Mouse (Mus musculus) mouse embryonic stem cell (cell line): ENCODE measurements around the gene Slc23a2.

Experiments
- in situ Hi-C, 2 experiments: fragments of 300-500 bp; cut with MboI; formaldehyde crosslinking; loops; 1 replicate in 1 of 2; 3 replicates in 1 of 2; pipeline ENCODE4 v1.14.3; 2019 to 2020; ENCODE audit warnings: low sequenced_read_pairs in 2 of 2, low pct_unique_long_range_greater_than_20kb in 1 of 2, mixed read lengths in 1 of 2; ENCODE audit not compliant: unreplicated experiment in 1 of 2

Gene Slc23a2

DNA sequence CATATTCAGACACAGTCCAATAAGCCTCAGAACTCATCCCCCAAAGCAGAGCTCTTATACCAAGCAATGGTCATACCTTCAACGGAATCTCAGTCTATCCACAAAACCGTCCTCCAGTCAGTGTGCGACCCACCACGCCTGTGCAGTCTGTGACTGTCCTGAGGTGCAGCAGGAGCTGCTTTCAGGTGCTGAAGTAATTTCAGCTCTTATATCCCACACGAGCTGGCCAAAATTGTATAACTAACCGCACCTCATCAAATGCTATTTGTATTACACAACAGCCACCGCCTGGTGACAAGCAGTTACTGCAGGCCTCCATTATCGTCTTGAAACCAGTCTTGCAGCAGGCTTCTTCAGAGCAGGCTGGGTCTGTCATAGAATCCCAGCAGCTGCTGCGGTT, 33.6 kb downstream of the Slc23a2 start:
- in situ Hi-C loops, result loop anchor here in 1 of 2 experiments (10.0 kb wide), 1 partner anchor 286 kb away; no protein-coding TSS in a partner anchor

DNA sequence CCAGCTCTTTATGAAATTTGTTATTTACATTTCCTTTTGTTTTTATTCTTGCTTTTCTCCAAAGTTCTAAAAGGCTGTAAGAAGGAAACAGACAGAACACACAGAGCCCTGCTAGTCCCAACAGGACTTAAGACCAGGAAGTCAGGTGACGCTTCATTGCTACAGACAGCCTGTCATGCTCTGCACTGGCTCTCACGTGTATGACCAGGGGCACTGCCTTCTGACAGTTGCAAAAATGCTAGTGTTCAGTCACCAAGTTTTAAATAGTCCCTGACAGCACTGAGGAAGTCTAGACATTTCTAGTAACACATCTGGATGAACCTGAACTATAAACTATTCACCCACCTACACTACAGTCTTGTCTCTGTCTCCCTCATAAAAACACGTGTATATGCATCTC, 34.2 kb downstream of the Slc23a2 start:
- in situ Hi-C loops, result loop anchor here in 1 of 2 experiments (10.0 kb wide), 1 partner anchor 286 kb away; no protein-coding TSS in a partner anchor

DNA sequence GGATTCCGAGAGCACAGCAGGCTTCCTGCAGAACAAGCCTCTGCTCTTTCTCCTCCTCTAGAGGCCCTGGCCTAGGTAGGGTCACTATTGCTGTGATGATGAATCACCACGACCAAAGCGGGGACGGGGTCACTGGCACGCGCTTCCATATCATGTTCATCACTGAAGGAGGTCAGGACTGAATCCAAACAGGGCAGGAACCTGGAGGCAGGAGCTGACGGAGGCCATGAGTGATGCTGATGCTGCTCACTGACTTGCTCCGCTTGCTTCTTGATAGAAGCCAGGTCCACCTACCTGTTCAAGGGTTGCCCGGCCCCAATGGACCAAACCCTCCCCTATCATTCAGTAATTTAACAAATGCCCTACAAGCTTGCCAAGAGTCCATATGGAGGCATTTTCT, 35.9 kb downstream of the Slc23a2 start:
- in situ Hi-C loops, result no loop called here

DNA sequence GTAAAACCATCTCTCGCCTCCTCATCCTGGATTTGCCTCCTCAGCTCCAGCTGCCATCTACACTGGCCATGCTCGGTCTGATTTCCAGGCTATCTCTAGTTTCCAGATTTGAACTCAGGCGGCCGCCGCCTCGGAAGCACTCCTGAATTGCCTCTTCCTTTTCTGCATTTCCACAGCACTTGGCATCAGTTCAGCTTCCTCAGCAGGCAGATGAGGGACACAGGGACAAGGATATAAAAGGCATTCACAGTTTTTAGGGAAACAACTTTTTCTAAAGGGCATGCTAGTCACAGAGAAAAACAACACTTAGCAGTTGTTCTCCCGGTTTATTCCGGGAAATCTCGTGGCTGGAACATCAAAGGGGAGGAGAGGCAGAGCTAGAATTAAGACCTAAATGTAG, 37.3 kb downstream of the Slc23a2 start:
- in situ Hi-C loops, result no loop called here

DNA sequence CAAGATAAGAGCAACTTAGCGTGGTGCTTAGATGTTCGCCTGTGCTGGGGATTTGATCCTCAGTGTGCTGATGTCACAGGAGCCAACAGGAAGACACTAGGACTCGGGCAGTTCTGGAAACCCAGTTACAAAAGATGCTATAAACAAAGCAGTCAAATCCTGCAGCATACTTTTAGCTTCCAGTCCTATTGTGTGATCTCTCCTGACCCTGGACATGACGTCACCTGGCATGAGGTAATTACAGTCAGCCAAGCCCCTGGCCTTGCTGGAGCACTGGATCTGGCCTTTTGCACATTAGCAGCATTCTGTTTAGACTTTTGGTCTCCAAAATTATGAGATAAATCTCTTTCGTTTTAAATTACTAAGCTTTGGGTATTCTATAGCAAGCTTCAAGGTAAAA, 38.8 kb downstream of the Slc23a2 start:
- in situ Hi-C loops, result no loop called here

DNA sequence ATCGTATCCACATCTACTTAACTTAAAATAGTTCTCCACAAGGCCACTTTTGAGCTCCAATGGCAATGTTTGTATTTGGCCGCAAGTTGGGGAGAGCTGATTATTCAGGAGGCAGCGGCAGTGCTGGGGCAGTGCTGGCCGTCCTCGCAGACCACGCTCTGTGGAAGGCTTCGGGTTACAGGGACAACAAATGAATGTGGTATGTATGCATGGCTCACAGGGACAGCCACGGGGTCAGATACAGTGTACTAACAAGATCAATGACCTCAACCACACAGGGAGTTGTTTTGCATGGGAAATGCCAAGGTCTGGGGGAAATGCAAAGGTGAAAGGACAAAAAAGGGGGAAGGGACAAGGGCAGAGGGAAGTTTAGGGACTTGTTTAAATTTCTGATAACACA, 41.6 kb downstream of the Slc23a2 start:
- in situ Hi-C loops, result no loop called here

DNA sequence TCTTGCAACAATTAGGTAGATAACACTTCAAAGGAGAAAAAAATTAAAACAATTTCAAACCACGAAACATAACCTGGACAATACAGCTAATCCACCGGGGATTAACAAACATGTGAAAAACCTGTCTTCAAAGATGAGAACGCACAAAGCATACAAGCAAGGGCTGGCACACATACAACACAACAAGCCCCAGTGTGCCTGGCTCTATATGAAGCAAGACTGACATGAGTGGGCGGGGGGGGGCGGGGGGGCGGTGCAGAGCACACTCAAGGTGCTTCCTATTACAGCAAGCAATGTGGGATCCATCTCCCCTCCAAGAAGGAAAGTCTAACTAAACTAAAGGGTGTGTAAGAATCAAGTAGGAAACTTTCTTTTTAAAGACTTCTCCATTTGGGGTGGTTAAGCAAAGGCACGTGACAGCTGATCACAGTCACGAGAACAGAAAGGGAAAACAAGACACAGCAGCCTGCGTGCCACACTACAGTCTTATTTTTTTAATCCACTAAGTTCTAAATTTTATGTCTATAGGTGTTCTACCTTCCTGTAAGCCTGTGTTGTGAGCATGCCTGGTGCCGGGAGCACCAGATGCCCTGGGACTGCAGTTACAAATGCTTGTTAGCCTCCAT, 42.3 kb downstream of the Slc23a2 start:
- in situ Hi-C loops, result no loop called here

DNA sequence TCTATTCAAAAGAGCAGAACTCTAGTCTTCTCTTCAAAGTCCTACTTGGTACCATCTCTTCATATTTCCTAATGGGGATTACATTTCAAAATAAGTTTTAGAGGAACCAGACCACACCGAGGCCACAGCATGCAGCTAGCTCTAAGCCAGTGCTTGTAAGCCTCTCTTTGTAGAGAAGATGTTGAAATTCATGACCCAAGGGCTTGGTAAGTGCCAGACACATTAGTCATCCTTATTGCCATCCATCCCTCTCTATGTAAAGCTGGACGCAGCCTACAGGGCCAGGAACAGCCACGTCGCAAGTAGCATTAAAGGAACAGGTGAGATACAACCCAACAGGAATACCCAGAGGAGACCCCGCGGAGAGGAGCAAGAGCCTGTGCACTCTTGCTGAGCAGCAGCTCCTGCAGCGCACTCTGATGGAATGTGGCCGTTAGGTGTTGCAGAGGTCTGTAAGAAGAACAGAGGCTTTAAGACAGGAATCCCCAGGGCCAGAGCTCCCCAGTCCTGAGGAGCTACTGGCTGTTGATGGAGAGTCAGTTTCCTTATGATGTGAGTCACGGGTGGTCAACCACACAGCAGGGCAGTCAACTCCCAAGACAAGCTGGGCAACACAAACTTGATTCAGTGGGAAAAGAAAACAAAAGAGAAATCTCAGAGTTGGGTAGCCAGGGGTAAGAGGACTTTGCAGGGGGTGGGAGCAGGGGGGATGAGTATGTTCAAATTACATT, 45.8 kb downstream of the Slc23a2 start:
- in situ Hi-C loops, result no loop called here

DNA sequence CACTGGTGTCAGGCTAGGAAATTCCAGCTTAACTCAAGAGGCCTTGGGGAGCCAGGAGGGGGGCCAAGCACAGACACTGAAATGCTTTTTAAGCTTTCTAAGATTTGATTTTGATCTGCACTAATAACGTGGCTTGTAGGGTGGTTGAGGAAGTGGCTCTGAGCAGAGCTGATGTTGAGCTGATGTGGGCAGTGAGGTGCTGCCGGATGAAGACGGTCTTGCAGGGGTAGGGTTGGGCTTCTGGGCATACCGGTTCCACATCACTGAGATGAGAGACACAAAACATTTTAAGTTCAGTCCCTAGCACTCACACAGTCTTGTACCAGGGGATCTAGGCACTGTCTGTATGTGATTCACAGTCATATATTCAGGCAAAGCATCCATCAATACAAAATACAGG, 46.5 kb downstream of the Slc23a2 start:
- in situ Hi-C loops, result no loop called here

DNA sequence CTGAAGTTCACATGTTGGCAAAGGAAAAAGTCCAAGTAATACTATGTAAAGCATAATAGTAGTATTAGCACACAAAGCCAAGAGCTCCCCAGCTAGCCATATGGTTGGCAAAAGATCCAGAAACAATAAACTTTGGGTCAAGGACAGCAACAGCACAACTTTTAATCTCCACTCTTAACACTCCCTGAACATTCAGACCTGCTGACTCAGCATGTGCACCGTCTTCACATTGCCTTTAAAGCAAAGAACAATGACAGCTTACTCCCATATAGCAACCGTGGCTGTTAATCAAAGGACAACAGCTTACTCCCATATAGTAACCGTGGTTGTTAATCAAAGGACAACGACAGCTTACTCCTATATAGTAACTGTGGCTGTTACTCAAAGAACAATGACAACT, 48.3 kb downstream of the Slc23a2 start:
- in situ Hi-C loops, result no loop called here

DNA sequence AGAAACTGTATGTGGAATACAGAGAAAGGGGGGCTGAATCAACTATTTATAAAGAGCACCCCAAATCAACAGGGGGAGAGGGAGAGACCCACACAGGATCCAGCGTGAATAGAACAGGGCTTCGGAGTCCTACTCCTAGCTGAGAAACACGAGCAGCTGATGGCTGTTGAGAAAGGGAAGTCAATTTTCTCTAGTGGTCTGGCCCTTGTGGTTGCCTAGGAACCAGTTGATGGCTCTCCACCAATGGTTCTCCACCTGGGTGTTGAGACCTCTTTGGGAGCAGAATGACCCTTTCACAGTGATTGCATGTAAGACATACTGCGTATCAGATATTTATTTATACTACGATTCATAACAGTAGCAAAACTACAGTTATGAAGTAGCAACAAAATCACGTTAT, 49.1 kb downstream of the Slc23a2 start:
- in situ Hi-C loops, result no loop called here

DNA sequence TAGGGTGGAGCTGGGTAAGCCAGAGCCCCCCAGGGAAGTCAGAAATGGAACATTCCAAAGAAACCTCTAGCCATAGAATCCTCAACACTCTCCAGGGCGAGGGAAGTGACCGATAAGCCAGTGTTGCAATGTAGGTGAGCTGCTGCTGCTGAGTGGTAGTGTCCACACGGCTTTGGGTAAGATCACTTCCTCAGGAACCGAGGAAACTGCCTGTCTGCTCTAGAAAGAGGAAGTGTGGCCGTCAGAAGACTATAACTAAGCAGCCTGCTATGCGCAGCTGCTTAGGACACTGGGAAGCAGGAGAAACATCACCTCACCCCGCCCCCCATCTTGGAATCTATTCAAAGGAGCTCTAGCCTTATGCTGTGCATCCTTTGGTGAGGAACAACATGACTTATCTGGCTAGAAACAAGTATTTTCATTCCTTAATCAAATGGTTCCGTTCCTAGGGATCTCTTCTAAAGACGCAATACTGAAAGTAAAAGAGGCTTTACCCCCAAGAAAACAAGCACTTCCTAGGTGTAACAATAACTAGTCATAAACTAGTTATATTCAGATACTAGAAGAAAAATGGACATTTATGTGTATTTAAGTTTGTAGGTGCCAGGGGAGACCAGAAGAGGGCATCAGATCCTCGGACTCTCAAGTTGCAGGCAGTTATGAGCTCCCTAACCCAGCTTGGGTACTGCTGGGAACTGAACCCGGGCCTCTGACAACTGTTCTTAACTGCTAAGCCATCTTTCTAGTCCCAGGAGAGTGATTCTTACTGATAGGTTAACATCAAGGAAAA, 50.3 kb downstream of the Slc23a2 start:
- in situ Hi-C loops, result no loop called here

DNA sequence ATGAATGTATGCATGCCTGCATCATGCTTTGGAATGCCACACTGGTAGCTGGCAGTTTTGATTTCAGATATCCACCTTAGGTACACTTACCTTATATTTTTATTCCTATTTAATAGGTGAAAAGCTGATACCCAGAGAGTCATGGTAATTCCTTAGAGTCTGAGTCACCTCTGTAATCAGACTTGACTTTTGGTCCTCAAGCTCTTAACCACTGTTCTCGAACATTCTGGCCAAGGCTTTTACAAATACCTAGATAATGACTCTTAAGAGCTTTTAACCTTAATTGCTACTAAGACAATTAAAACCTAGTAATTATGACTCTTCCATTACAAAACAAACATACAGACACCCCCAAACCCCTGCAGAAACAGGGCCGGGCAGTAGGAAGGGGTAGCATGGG, 51.2 kb downstream of the Slc23a2 start:
- in situ Hi-C loops, result no loop called here

DNA sequence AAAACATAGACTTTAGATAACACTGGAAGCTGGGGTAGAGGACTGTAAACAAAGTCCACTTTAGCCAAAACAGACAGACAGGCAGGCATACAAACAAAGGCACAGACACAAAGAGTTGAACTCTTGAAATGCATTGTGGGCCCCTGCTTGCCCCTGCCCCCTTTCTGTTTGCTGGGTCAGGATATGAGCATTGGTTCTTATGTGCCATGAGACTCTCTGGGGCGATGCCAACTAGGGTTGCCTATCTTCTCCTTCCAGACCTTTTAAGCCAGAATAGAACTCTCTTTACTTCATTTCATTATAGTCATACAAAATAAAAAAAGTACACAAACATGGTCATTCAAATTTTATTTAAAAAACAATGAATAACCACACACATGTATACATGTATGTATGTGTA, 51.6 kb downstream of the Slc23a2 start:
- in situ Hi-C loops, result no loop called here

DNA sequence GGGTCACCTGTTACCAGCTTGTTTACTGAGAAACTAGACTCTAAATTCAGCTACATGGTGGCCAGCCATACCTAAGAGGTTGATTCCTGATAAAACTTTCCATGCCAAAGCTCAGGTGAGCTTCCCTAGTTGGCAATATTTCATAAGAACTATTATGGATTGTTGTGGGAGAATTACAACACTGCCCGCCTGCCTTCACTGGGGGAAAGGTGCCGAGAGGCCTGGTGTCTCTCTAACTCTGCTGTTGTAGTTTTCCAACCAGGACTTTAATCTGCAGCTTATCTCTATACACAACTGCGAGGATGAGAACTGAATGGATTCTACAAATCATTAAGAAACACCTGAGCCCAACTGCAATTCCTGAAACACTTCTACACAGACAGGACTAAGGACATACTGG, 52.2 kb downstream of the Slc23a2 start:
- in situ Hi-C loops, result no loop called here

DNA sequence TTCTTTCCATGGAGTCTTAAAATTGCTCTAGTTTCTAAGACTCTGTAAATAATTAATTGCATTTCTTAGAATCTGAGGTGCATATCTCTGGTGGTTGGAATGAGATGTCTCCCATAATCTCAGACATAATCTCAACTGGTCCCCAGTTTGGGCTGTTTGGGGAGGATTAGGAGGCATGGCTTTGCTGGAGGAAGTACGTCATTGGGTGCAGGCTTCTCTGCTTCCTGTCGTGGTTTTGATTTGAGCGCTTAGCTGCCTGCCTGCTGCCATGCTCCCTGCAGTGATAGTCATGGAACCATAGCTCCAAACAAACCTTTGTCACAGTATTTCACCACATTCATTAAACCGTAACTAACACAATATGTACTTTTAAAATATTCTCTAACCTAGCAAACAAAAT, 53.2 kb downstream of the Slc23a2 start:
- in situ Hi-C loops, result no loop called here

DNA sequence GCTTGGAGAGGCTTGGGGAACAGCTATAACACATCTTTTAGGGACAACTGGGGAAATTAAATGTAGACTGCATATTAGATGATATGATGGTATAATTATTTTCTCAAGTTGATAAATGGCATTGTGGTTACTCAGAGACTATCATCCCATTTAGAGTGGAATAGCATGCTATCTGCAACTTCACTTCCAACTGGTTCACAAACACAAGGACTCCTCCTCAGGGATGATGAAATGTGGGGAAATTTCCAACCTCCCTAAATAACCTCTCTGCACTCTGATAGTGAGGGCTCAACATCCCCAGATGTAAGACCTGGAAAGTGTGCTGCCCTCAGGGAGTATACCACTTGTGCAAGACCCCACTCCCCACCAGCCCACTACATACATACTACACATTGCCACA, 60.1 kb downstream of the Slc23a2 start:
- in situ Hi-C loops, result no loop called here

DNA sequence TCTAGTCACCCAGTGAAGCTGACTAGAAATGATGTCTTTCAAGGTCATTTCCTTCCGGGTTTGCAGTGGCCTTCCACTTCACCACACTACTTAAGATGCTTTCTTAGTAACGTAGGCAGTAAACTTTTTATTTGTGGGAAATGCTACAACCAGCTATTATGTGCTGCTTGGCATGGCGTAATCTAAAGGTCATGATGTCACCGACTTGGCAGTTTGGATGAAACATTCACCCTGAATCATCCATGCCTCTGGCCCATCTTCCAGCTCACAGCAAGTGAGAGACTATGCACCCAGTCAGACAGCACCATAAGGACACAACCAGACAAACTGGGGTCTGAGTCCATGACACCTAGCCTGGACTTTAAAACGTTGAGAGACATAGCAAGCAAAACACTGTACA, 60.5 kb downstream of the Slc23a2 start:
- in situ Hi-C loops, result no loop called here

DNA sequence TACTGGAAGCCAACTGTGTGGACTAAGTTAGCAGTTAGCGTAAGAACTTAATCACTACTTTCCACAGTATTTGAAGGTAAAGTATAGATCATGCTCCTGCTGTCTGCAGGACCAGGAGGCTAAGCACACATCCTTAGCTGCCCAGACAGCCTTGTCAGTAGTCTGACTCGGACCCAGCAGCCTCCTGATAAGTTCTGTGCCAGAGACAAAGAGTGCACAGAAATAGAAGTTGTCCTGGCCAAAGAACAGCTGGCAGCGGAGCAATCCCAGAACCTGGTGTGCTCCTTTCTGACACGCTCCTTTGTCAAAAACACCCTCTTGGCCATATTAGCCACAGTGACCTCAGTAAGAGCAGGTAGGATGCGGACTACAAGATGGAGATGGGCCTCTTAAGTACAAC, 65.8 kb downstream of the Slc23a2 start:
- in situ Hi-C loops, result no loop called here

DNA sequence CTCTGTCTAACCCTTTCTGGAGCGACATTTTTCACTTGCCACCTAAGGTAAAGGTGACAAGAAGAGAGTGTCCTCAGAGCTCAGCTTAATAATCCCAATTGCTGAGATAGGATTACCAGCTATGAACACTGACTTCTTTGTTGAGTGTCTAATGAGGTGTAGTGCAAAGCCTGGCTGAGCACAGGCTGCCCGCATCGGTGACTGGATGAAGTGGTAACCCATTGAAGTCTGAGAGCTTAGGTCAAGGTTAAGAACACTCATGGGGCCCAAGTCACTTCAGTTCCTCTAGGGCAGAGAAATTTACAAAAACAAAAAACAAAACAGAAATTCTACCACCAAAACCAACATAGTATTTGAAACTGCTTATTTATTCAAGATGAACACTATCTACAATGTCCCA, 71.9 kb downstream of the Slc23a2 start:
- in situ Hi-C loops, result no loop called here
